Mouse (Mus musculus) cerebellum, adult 9-11 months (tissue): ENCODE measurements around the gene Elmsan1.

Experiments
- DNase-seq: peaks from one replicate; pipeline ENCODE4 v3.0.0; 2022

Elmsan1 gene

DNA sequence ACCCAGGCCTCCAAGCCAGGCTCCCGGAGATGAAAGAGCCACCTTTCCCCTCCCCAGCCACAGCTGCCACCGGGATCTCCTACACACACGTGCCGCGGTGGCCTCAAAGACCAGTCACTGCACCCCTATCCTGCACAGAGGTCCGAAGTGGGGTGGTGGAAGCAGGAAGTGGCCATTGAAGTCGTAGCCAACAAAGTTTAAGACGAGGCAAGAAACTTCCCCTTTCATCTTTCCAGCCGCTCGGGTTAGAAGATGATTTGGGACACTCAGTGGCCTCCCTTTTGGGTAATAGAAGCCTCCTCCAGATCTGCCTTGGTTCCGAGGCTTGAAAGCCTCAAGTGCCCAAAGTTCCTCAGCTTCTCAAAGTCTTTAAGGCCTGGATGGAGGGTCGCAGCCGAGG lies 26.4 kb downstream of the Elmsan1 start:
- peak; percentile 48 for DNase-seq

DNA sequence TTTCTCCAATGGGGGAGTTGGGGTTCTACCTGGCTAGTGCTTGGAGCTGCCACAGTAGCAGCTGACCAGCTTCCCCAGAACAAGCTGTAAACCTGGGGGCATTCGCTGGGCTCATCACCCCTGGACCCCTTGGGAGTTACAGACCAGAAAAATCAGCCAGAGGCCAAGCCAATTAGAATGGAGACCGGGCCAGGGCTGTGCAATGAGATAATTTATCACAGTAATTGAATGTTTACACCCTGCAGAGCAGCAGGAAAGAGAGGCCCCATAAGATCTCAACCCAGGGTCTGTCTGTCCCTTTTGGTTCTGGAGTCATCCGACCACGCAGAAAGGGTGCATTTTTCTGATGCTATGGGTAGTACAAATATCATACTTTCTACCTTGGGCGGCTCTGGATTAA lies 26.9 kb downstream of the Elmsan1 start:
- no peak for DNase-seq

DNA sequence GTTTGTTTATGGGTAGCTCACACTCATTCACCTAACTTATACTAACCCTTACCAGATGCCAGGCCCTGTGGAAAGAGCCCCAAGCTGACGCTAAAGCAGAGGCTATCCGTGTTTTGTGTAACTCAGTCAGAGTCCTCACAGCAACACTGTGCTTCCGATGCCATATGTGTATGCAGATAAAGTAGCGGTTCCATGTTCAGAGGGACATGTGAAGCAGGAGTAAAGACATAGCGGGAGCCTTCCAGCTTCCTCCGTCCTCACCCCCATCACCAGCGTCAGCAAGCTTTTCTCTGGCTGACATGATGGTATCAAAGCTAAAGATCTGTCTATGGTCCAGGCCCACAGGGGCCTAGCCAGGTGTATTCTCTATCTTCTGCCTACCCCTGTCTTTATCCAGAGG lies 27.5 kb downstream of the Elmsan1 start:
- DNase-seq: no peak

DNA sequence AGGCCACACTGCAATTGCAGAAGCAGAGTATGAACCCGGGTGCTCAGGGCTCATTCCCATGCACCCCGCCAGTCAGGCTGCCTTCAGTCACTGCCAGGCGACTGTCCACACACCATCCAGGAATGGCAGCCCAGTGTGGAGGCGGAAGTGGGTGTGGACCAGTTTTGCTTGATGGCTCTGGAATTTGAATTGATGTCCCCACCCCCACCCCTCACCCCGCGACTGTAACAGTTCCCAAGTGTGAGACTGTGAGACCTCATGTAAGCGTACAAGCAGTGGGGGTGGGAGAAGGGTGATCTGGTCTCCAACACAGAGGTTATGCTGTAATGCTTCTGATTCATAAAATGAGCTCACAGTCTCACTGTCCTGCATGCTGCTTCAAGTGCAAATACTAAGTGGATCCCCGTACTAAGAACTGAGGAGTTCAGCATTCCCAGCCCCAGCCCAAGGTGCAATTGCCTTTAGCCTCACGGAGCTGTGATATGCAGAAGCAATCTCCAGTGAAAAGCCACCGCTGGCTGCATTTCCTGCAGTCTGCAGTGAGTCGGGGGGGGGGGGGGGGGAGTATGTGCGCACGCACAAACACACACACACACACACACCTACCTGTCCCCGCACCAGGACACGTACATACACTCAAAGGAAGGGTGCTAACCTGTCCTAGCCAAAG lies 28.4 kb downstream of the Elmsan1 start:
- no peak for DNase-seq

DNA sequence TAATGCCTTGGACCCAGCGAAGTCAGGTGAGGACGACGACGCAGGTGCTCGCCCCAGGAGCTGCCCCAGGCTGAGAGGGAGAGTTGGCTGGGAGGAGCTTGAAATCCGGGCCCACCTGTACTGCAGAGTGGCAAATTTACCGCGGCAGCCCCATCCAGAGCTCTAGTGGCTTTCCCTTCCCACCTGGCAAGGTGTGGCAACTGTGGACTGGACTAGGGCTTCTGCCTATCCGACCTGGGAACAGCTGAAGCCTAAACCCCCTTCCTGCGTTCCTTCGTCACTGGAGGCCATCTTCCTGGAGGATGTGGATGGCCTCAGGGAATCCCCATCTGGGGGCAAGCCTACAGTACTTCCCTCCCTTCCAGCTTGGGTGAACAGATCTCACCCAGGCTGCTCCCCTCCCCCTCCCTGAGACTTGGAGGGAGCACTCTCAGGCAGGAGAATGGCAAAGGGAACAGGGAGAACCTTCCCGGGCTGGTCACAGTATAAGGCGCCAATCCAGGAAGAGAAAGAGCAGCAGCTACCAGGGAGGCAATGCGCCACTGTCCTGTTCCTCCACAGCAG lies 29.7 kb downstream of the Elmsan1 start:
- DNase-seq: peak; percentile 55

DNA sequence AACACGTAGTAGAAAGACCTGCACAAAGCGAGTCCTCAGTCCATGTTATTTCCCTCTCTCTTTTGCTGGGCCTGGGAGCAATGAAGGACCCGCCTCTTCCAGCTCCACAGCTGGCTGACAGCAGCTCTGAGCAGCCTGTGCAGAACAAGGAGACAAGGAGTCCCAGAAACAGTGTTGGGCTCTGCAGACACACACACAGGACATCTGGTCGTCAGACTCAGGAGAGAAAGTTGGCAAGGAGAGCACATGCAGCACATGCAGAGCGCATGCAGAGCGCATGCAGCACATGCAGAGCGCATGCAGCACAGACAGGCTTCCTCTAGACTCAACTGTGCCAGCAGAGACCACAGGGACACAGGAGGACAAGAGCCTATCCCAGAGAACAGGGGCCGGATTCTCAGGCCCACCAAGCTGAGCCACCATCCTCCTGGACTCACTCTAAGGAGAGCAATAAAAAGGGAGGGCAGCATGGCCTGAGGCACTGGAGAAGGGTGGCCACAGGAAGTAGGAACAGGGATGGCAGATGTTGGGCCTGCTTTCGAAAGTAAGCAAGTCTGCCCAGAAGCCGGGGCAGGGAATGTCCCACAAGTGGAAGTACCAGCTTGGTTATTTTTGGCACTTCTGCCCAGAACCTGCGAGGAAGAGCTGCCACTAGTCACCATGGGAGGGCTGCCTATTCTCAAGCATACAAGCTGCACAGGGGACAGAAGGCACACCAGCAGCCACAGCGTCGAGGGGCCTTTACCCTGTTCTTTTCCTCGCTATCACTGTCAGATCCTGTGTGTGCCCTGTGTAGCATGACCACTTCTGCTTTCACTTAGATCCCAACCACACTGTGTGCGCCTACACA lies 30.7 kb downstream of the Elmsan1 start:
- peak; percentile 70 for DNase-seq

DNA sequence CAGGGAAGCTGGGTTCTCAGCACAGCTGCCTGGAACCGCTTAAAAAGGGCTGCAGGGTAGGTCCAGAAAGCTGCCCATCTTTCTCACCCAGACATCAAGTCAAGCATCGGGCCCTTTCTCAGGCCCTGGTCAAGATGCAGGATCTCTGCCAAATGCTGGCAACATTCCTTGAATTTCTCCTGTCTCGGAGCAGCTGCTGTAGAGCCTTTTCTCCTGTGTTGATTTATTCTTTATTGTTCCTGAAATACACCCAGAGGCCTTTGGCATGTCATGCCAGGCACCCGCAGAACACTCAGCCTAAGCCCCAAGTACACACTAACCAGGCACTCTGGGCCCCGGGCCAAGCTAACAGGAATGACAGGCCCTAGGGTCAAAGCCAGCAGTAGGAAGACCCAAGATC lies 31.7 kb downstream of the Elmsan1 start:
- DNase-seq: peak; percentile 62

DNA sequence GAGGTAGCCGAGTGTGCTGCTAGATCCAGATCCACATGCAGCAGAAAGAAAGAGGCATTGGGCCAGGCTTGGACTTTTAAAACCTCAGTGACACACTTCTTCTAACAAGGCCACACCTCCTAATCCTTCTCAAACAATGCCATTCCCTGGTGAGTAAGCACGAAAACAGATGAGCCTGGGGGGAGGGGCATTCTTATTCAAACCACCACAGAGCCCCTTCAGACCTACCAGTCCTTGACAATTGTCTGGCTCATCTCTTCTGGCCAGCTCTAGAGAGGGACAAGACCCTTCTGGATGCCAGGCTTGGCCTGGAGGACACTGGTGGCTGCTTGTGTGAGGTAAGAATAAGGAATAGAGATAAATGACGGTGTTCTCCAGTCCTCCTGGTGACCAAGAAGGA lies 32.1 kb downstream of the Elmsan1 start:
- DNase-seq: peak; percentile 23

DNA sequence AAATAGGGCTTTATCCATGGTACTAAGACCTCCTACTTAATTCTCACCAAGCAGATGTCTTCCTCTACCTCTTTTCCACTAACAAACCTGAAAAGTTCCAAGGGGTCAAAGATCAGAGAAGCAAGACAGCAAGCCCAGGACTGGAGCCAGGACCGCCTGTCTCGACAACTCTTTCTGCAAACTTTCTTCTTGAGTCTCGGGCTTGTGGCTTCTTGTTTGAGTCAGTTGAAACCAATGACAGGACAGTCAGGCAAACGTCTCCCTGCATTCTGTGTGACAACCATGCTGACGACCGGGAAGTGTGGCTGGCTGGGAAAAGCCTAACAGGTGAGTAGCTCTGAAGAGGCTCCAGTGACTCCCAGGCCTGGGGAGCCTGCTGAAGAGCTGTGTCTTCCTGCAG lies 33.1 kb downstream of the Elmsan1 start:
- DNase-seq: peak; percentile 16

DNA sequence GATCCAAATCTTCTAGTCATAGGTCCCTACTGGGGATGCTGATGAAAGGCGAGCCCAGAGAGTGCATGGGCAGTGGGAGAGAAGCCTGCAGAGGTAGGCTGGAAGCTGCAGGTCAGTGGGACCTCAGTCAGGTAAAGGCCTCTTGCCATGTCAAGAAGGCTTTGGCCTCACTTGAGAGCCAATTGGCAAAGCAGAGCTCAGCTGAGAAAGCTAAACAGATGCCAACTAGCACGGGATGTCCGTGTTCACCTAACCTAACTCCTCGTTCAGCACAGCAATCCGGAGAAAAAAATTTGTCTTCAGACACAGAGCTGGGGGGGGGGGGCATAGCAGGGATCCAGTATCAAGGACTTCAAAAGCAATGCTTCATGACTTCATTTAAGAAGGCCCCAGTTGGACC lies 33.7 kb downstream of the Elmsan1 start:
- peak; percentile 39 for DNase-seq

DNA sequence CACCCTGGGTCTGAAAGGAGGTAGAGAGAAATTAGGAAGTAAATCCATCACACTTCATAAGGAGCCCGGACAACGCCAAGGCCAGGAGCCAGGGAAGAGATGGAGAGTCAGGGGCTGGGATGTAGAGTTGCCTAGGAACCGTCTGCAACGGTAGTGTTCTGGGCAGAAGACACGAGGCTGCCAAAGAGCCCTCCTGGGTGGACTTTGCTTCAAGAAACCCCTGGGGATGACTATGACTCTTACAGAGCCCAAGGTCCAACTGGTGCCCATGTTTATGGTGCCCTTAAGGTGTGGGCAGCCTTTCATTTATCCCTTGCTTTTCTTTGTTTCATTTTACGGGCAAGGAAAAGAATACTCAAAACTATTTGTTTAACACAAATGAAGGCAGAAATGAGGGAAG lies 36.7 kb downstream of the Elmsan1 start:
- no peak for DNase-seq

DNA sequence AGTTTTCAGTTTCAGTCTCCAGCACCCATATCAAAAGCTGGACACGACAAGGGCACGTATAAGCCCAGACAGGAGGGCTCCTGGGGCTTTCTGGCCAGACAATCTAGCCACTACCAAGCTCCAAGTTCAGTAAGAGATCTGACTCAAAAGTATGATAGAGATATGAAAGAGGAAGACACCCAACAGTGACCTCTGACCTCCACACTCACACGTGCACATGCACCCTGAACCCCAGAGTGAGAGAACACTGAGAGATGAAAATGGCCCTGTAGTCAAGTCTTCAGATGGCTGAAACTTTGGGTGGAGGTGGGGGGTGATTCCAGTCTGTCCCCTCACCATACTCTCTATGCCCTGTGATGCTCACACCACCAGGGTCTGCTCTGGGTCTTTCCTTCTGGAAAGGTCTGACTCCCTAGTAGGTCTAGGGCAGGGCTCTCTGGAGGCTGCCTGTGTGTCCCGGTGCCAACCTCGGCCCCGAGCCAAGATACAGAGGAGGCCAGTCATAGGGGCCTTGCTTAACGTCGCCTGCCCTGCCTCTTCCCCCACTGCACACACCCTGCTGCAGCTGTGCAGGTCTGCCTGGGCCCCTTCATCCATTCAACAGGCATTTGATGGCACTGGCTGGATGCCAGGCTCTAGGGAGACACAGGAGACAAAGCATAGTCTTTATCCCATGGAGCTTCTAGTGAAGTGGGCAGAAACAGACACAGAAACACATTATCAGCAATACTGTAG lies 37.8 kb downstream of the Elmsan1 start:
- DNase-seq: peak; percentile 69

DNA sequence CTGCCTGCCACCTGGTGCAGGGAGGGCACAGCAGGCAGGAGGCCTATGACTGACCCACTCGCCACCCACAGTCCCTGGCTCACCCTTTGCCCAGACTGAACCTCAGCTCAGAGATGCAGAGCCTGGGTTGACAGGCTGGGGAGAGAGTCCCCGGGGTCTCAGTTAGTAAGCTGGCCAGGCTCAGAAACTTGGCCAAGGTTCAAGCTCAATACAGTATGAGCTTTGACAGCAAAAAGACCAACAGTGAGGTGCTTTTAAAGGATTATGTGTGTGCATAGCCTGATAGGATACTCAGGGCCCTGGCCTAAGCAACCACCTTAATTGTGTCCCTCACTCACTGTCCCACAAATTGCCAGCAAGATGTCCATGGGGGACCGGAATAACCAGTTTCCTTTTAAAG lies 38.6 kb downstream of the Elmsan1 start:
- DNase-seq: peak; percentile 25

DNA sequence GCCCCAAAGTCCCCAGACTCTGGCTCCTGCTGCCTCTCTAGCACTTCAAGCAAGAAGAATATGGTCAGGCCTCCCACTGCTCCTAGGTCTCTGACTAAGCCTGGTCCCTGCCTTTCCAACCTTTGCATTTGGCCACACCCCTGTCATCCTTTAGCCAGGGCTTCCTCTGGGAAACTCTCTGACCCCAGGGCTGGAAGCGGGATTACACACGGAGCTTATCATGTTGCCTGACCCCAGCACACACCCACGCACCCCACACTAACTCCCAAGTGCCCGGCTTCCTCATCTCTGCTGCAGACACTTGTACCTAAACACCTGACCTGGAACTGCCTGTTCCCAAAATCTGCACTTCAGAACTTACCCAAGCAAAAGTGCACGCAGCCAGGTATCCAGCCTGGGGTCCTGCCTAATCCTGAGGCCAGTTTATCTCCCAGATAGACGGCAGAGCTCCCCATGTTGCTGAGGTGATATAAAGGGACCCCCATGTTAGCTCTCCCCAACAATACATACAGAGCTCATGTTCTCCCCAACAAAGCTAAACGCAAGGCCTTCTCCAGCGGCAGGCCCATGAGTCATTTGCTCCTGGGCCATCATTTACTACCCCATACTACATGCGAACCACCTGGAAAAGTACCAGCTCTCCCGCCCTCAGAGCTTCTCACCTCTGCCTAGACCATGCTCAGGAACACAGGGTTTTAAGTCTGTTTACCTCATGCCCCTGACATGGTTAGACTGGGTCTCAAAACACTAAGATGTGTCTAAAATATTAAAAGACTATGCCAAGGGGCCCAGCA lies 39.8 kb downstream of the Elmsan1 start:
- DNase-seq: peak; percentile 26

DNA sequence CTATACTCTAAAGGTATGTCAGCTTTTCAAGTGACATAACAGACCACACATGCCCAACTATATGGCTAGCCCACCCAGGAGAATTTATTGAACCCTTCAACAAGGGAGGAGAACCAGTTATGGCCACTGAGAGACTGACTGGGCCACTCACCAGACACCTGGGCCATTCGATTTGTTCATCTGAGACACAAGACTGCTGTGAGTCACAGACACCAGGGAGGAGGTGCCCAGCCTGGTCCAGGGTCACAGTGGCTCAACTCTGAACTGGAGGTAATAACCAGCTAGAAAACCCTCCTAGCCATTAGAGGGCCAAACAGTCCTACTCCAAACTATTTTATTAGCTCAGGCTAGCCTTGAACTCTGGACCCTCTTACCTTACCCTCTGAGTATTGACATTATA lies 40.6 kb downstream of the Elmsan1 start:
- peak; percentile 20 for DNase-seq

DNA sequence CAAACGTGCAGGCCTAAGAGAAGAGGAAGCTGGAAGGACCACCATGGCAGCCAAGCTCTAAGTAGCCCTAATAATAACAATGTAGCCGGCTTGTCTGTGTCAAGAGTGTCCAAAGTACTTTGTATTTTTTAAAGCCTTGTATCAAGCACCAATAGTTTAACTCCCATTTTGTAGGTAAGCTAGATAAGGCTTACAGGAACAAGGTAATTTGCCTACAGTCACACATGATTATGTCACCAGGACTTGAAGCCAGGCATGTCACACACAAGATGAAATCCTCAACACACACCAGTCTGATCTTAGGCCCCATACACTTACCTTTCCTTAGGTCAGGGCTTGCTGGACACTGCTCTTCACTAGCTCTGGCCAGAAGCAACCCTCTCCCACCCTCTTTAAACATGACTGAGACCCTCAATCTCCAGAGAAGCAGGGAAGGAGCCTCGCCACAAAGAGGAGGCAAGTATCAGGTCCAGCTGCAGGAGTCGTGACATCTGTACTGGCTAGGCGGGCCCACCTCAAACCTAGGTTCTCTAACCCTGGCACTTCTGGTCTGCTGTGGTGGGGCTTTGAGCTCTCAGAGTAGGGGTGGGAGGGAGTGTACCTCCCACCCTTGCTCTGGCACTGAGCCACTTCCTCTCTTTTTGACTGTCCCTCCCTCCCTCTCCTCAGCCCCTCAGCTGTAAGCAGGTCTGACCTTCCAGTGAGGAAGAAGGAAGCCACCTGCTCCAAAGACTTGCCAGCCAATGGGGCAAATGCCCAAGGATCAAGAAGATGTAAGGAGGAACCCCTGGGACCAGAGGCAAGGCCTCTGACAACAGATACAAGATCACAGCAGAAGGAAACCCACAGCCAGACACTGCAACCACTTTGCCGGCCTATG lies 41.6 kb downstream of the Elmsan1 start:
- peak; percentile 44 for DNase-seq

DNA sequence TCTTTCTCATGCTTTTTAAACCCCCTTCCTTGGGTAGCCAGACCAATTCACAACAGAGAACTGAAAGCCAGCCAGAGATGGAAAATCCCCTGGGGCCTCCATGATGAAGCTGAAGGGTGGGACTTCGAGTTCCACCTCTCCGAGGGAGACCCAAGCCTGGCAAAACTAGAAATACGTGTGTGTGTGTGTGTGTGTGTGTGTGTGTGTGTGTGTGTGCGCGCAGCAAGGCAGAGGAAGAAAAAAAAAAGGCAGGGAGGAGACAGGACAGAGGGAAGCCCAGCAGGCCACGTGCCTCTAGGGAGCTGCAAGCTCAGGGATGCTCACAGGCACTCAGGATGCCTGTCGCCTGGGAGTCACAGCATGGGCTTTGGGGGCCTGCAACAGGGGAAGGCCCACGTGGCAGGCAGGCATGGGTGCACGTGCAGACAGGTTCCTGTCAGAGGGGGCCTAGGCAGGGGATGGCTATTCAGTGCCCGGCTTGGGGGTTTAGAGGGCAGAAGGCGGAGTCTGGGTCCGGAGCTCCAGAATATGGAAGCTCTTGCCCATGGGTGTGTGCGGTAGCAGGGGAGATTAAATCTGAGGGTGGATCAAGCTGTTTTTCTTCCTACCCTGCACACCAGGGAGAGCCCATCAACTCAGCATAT lies 42.4 kb downstream of the Elmsan1 start:
- peak; percentile 69 for DNase-seq

DNA sequence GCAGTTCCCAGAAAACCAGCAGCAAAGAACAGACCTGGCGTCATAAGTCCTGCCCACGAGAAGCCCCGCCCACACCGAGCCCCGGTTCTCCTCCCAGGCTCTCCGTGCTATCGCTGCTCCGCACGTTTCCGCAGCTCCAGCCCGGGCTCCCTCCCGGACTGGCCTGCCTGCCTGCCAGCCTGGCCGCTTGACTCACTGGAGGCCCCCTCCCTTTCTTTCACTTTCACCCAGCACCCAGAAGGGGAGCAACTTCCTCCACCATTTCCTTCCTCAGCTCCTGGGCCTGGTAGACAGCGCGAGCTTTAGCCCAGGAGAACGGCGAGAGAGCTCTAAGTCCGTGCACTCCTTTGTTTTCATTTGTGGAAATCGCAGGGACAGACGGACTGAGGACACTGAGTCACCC lies 43.0 kb downstream of the Elmsan1 start:
- DNase-seq: peak; percentile 88

DNA sequence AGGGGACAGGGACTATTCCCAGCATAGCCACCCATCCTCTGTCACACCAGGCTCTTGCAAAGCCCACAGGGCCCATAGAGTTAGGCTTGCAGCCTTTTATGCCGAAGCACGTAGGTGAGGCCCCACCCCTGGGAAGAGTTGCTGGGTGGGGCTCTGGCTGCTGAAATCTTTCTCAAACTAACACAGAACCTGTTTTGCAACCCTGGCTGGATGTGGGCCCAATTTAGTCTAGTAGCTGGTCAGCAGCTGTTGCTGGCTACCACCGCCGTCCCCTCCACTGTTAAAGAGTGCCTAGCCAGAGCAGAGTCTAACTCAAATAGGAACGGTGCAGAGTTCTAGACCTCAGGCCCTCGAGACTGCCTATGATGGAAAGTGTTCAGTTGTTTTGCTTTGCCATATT lies 43.8 kb downstream of the Elmsan1 start:
- peak; percentile 53 for DNase-seq

DNA sequence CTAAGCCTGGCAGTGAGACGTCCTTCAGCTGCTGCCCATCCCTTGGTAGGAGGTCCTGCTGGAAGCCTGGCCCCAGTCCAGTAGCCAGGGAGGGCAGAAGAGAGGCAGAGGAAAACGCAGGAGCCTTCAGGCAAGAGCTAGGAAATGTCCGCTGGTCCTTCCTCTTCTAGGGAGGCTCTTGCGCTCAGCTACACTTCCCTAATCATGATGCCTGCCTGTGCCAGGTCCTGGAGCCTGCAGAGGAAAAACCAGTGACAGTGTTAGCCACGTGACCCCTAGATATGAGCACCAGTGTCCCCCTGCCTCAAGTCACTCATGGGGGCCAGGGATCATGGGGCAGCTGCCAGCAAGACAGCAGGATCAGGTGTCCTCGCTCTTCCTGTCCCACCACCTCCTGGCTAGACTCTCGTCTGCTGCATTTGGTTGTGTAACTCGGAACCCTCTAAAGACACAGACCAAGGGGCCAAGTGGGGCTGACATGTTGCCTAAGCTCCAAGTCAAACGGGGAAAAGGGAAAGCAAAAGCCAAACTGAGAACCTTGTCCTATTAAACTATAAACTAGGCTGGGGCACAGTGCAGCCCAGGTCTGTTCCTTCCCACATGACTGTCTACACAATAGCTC lies 44.4 kb downstream of the Elmsan1 start:
- DNase-seq: peak; percentile 76
